Mouse (Mus musculus) urinary bladder, adult 2 months (tissue): ENCODE results near the gene Slc37a3. TPM values are rescaled to one million over a fixed set of nuclear protein-coding genes. Genes with fewer than 3 reads are reported as not detected.

ENCODE experiments used
- DNase-seq: peaks from one replicate; pipeline ENCODE4 v3.0.0; 2022; ENCODE audit warnings: low spot score
- polyA plus RNA-seq: library from polyadenylated mRNA; depleted of rRNA; stranded (reverse); fragments of >200 nt; gene quantifications from 2 replicates; pipeline ENCODE4 v1.2.3, GENCODE M21; 2012; rRNA removed

The Slc37a3 gene
- polyA plus RNA-seq, 1 experiment: 28.9 TPM

GRCm38 (mm10) chr6:39319061-39319761 lies 58.3 kb downstream of the Slc37a3 start:
- peak; percentile 42 for DNase-seq

- no peak for DNase-seq
Measured at GRCm38 (mm10) chr6:39318631-39319010, 58.9 kb downstream of the Slc37a3 start.

GRCm38 (mm10) chr6:39317854-39318630 lies 59.4 kb downstream of the Slc37a3 start:
- DNase-seq: no peak

- DNase-seq: no peak
Measured at GRCm38 (mm10) chr6:39316089-39316488, 61.4 kb downstream of the Slc37a3 start.

- DNase-seq: no peak
Measured at GRCm38 (mm10) chr6:39314461-39314860, 63.0 kb downstream of the Slc37a3 start.

- no peak for DNase-seq
Measured at GRCm38 (mm10) chr6:39311786-39312185, 65.7 kb downstream of the Slc37a3 start.

- no peak for DNase-seq
Measured at GRCm38 (mm10) chr6:39304371-39304874, 73.1 kb downstream of the Slc37a3 start.

- no peak for DNase-seq
Measured at GRCm38 (mm10) chr6:39301484-39301883, 76.0 kb downstream of the Slc37a3 start.

- DNase-seq: no peak
Measured at GRCm38 (mm10) chr6:39297079-39297478, 80.4 kb downstream of the Slc37a3 start.

GRCm38 (mm10) chr6:39296474-39296873 lies 81.0 kb downstream of the Slc37a3 start:
- no peak for DNase-seq

- no peak for DNase-seq
Measured at GRCm38 (mm10) chr6:39295727-39296411, 81.6 kb downstream of the Slc37a3 start.

- DNase-seq: no peak
Measured at GRCm38 (mm10) chr6:39289721-39290120, 87.8 kb downstream of the Slc37a3 start.

- no peak for DNase-seq
Measured at GRCm38 (mm10) chr6:39287782-39288181, 89.7 kb downstream of the Slc37a3 start.

GRCm38 (mm10) chr6:39286732-39287083 lies 90.8 kb downstream of the Slc37a3 start:
- no peak for DNase-seq

- no peak for DNase-seq
Measured at GRCm38 (mm10) chr6:39286053-39286731, 91.3 kb downstream of the Slc37a3 start.

- no peak for DNase-seq
Measured at GRCm38 (mm10) chr6:39284836-39285235, 92.6 kb downstream of the Slc37a3 start.

Other genes starting within 250 kb of the Slc37a3 start
- gene Kdm7a, start 170.9 kb downstream of the Slc37a3 start, polyA plus RNA-seq: 7.1 and 8.7 TPM in 2 replicates
- 7.8 and 8.3 TPM in 2 replicates for gene Rab19, start 3.5 kb upstream of the Slc37a3 start, polyA plus RNA-seq
- gene Mkrn1, start 42.8 kb upstream of the Slc37a3 start, polyA plus RNA-seq: 39.2 and 45.7 TPM in 2 replicates
- gene Dennd2a, start 180.2 kb upstream of the Slc37a3 start, polyA plus RNA-seq: 10.8 and 14.9 TPM in 2 replicates
- 19.4 and 21.9 TPM in 2 replicates for gene Adck2, start 196.2 kb upstream of the Slc37a3 start, polyA plus RNA-seq
- 1.2 and 1.9 TPM in 2 replicates for gene Gm42420, start 208.1 kb upstream of the Slc37a3 start, polyA plus RNA-seq
- gene Ndufb2, start 214.9 kb upstream of the Slc37a3 start, polyA plus RNA-seq: 141 and 189 TPM in 2 replicates